Mouse (Mus musculus): ENCODE results near the gene Mkln1.
"Not testable (repeated sequence)": the region's sequence is repeated elsewhere in the genome, so short reads cannot be mapped to it uniquely, and the experiment has no call there.

The Mkln1 gene

GRCm38 (mm10) chr6:31560138-31560959 lies 161.8 kb downstream of the Mkln1 start:
- DNase-seq, result no peak

GRCm38 (mm10) chr6:31561948-31562347 lies 163.4 kb downstream of the Mkln1 start:
- not testable (repeated sequence) for DNase-seq

GRCm38 (mm10) chr6:31562371-31563080 lies 164.0 kb downstream of the Mkln1 start:
- peak; percentile 29 for DNase-seq

- peak; percentile 92 for DNase-seq
Observed at GRCm38 (mm10) chr6:31563235-31564181, 165.0 kb downstream of the Mkln1 start, which contains the start of gene Podxl. Gene Podxl (minus strand): TSS chr6:31563981.

- DNase-seq, result no peak
Observed at GRCm38 (mm10) chr6:31564182-31564531, 165.6 kb downstream of the Mkln1 start.

GRCm38 (mm10) chr6:31564901-31565391 lies 166.4 kb downstream of the Mkln1 start:
- peak; percentile 47 for DNase-seq

Data from kidney, postnatal 10 days (tissue).